12 mouse cellular contexts compared by ENCODE assay signal in the genomic region with DNA sequence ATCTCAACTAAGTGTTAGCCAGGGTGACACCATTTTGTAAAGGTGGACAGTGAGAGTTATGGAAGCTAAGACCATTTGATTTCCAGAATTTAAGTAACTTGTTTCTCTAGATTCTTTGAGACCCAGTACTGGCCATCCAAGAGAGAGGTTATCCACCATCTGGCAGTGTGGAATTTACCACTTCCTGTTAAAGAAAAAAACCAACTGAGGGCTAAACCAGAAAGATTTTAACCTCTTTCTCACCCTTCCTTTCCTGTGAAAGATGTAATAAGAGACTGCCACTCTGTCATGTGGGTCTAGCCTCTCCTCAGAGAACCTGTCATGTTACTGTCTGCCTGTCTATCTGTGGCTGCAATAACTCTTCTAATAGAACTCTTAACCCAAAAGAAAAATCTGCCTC.
"Had no signal": no experiment of that assay in that cellular context is flagged by ENCODE, and none has a peak within 500 bp of the region (broad histone marks: within the 10 kb centered on the region; RNA-seq: fewer than 3 reads in every experiment).

No protein-coding gene starts in this region.

- H3K9me3 ChIP-seq: kidney, embryonic 15.5 days; limb, embryonic 13.5 days; megakaryocyte, embryonic 14.5 days; midbrain, embryonic 12.5 days; neural tube, embryonic 15.5 days had no signal

- H3K4me2 ChIP-seq: kidney, embryonic 15.5 days; limb, embryonic 13.5 days; midbrain, embryonic 12.5 days; neural tube, embryonic 15.5 days had no signal

- H3K36me3 ChIP-seq: kidney, embryonic 15.5 days; limb, embryonic 13.5 days; midbrain, embryonic 12.5 days; neural tube, embryonic 15.5 days had no signal

- H3K27me3 ChIP-seq: kidney, embryonic 15.5 days; limb, embryonic 13.5 days; midbrain, embryonic 12.5 days; neural tube, embryonic 15.5 days had no signal

- H3K9ac ChIP-seq: kidney, embryonic 15.5 days; limb, embryonic 13.5 days; liver, embryonic 14.5 days; midbrain, embryonic 12.5 days; neural tube, embryonic 15.5 days had no signal

- H3K4me3 ChIP-seq: kidney, embryonic 15.5 days; limb, embryonic 13.5 days; megakaryocyte, embryonic 14.5 days; midbrain, embryonic 12.5 days; neural tube, embryonic 15.5 days had no signal

- H3K27ac ChIP-seq: kidney, embryonic 15.5 days; limb, embryonic 13.5 days; liver, embryonic 14.5 days; midbrain, embryonic 12.5 days; neural tube, embryonic 15.5 days had no signal

- H3K4me1 ChIP-seq: midbrain, embryonic 12.5 days had no signal

- DNase-seq: kidney, postnatal 25 days; layer of hippocampus, adult 9-11 months; lung, adult 18-20 months; right cerebral cortex, adult 18-20 months; right cerebral cortex, postnatal 25 days; thymus, postnatal 14 days had no signal
